20 mouse cellular contexts compared by ENCODE assay signal in the genomic region with DNA sequence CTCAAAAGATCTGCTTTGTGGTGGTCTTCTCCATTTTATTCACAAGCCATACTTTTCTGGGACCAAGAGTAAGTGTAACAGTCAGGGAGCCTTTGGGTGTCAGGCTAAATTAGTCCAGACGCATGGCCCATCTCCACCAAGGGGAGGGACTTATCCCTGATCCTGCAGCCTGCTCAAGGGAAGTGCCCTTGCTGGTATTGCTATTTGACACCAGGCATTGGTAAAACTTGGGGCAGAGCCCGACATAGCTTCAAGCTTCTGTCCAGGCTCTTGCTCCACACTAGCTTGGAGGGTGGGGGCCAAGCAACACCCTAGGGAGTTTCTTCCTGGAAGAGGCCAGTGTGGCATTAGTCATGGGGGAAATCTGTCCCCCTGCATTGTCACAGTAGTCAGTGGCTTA. TPM values are rescaled to one million over a fixed set of nuclear protein-coding genes. Genes with fewer than 3 reads are reported as not detected.
DNase-seq lines count a peak whose midpoint lies in the region; ATAC-seq and TF ChIP-seq lines count a peak whose summit lies in the region.
"Had no signal": no experiment of that assay in that cellular context is flagged by ENCODE, and none has a peak within 500 bp of the region (broad histone marks: within the 10 kb centered on the region; RNA-seq: fewer than 3 reads in every experiment).

No protein-coding gene starts in this region.

- intact Hi-C loops in gastrocnemius, adult 2 months (cut with DNase I) = loop anchor here (5.0 kb wide), 1 partner anchor 77 kb away; no protein-coding TSS in a partner anchor
- intact Hi-C loops in gastrocnemius, postnatal 14 days (cut with DNase I; ENCODE audit: low total_unique reads) = no loop called here

- H3K4me3 ChIP-seq in gastrocnemius, adult 2 months = no peak overlapping the region
- H3K4me3 ChIP-seq: embryonic facial prominence, embryonic 10.5 days; embryonic facial prominence, embryonic 12.5 days; forebrain, embryonic 13.5 days; forebrain, embryonic 15.5 days had no signal

- peak overlapping the region; percentile 25; the same call in 1 of the 2 replicates for H3K27ac ChIP-seq in gastrocnemius, adult 2 months
- H3K27ac ChIP-seq: embryonic facial prominence, embryonic 10.5 days; embryonic facial prominence, embryonic 12.5 days; forebrain, embryonic 13.5 days; forebrain, embryonic 15.5 days had no signal

- DNase-seq in gastrocnemius, adult 2 months = peak; percentile 64
- DNase-seq in gastrocnemius, postnatal 10 days = no peak
- peak; percentile 34 for DNase-seq in adipocyte (ENCODE audit: low spot score)
- peak; percentile 23 for DNase-seq in gastrocnemius, postnatal 14 days
- DNase-seq in left cerebral cortex, adult 18-20 months (ENCODE audit: low spot score in 2 of 2) = no peak
- no peak for DNase-seq in embryo, embryonic 10 days (ENCODE audit: low spot score)
- DNase-seq: adrenal gland, adult 8-10 months; adrenal gland, postnatal 25 days; cerebellum, adult 11 months; cerebellum, adult 18-20 months; cerebellum, adult 8-10 months; cerebellum, adult 9-11 months; cerebellum, postnatal 36 days; forebrain, postnatal 0 days had no signal

- 0 out of 2 replicates have a peak, but pooled peaks have one; percentile 7 for ATAC-seq in granulocyte monocyte progenitor cell, adult 5-6 weeks (replicated peaks; ENCODE audit: poor library complexity, severe bottlenecking)
- ATAC-seq in megakaryocyte-erythroid progenitor cell, adult 5-6 weeks (replicated peaks; ENCODE audit: low FRiP score, low TSS enrichment, poor library complexity, severe bottlenecking) = no peak
- ATAC-seq: forebrain, embryonic 13.5 days; forebrain, embryonic 15.5 days; forebrain, postnatal 0 days had no signal

- no peak for TF ChIP-seq CTCF in gastrocnemius, adult 2 months (IDR thresholded peaks at IDR 0.05)

RNA-seq across cellular contexts. Expression of a gene that starts 23.8 kb away (rescaled TPM):
- 100 to 1,000 TPM; 700 to 838 TPM for total RNA-seq in gastrocnemius, adult 2 months (2021)
- 1,000 to 10,000 TPM; 1,158 to 1,240 TPM for total RNA-seq in gastrocnemius, postnatal 10 days (2021)
- 100 to 1,000 TPM; 883 to 959 TPM for total RNA-seq in gastrocnemius, postnatal 14 days (2021)
- total RNA-seq in granulocyte monocyte progenitor cell, adult 5-6 weeks (2014; fragmentation: Nextera tagmentation) = 4,650 and 5,450 TPM in 2 replicates
- total RNA-seq in granulocyte monocyte progenitor cell, adult 5-6 weeks (2017) = 5,024 and 5,294 TPM in 2 replicates
- 100 to 1,000 TPM; 776 to 777 TPM for total RNA-seq in left cerebral cortex, adult 18-20 months (2021)
- total RNA-seq in megakaryocyte-erythroid progenitor cell, adult 5-6 weeks (2014; fragmentation: Nextera tagmentation) = 4,905 and 5,243 TPM in 2 replicates
- 5,044 and 5,586 TPM in 2 replicates for total RNA-seq in megakaryocyte-erythroid progenitor cell, adult 5-6 weeks (2017)

RNA-seq across cellular contexts. Expression of a gene that starts 23.8 kb away (rescaled TPM):
- total RNA-seq in gastrocnemius, adult 2 months (2021) = 1 to 10 TPM; 8.7 TPM
- total RNA-seq in gastrocnemius, postnatal 10 days (2021) = 10 to 100 TPM in 1 of 2 experiments, 1 to 10 TPM in 1; 8.8 to 12.9 TPM
- 1 to 10 TPM; 7.5 to 8.1 TPM for total RNA-seq in gastrocnemius, postnatal 14 days (2021)
- 18.9 and 35.8 TPM in 2 replicates for total RNA-seq in granulocyte monocyte progenitor cell, adult 5-6 weeks (2014; fragmentation: Nextera tagmentation)
- total RNA-seq in granulocyte monocyte progenitor cell, adult 5-6 weeks (2017) = 14.3 and 16.0 TPM in 2 replicates
- total RNA-seq in left cerebral cortex, adult 18-20 months (2021) = 10 to 100 TPM; 31.7 to 35.0 TPM
- total RNA-seq in megakaryocyte-erythroid progenitor cell, adult 5-6 weeks (2014; fragmentation: Nextera tagmentation) = 46.0 and 47.5 TPM in 2 replicates
- 11.6 and 14.8 TPM in 2 replicates for total RNA-seq in megakaryocyte-erythroid progenitor cell, adult 5-6 weeks (2017)

Comparison
In these comparisons a context has a peak if more than half of its experiments do, and no peak if none do; other contexts are left out.
1. DNase-seq: peak in gastrocnemius, adult 2 months (single experiment), adipocyte (single experiment) and gastrocnemius, postnatal 14 days (single experiment); none in gastrocnemius, postnatal 10 days (single experiment), left cerebral cortex, adult 18-20 months (0 of 2) and embryo, embryonic 10 days (single experiment).